Mouse (Mus musculus) megakaryocyte, embryonic 14.5 days (primary cell): ENCODE data around the gene Ap3b1. TPM values are rescaled to one million over a fixed set of nuclear protein-coding genes. Genes with fewer than 3 reads are reported as not detected.

Experiments used
- H3K27me3 ChIP-seq: replicated peaks from 2 replicates; pipeline ENCODE3; 2012; ENCODE audit warnings: inconsistent platforms
- H3K36me3 ChIP-seq: replicated peaks from 2 replicates; pipeline ENCODE3; 2012; ENCODE audit warnings: low read length, inconsistent platforms, mixed read lengths
- H3K4me1 ChIP-seq: 2 replicates; pipeline ENCODE4 v1.6.1; 2012; ENCODE audit warnings: inconsistent platforms
- H3K4me3 ChIP-seq: replicated peaks from 2 replicates; pipeline ENCODE3; 2012; ENCODE audit warnings: moderate library complexity, mild to moderate bottlenecking, inconsistent platforms
- H3K9me3 ChIP-seq: 2 replicates; pipeline ENCODE4 v1.6.1; 2012; ENCODE audit warnings: inconsistent platforms
- FLI1 ChIP-seq: IDR thresholded peaks from 2 replicates; pipeline ENCODE4 v1.6.1; 2012; ENCODE audit warnings: low read length, inconsistent platforms, mixed read lengths
- GATA1 ChIP-seq: IDR thresholded peaks from 3 replicates; pipeline ENCODE4 v1.6.1; 2012; ENCODE audit warnings: mixed read lengths, low read length, inconsistent platforms, borderline replicate concordance
- polyA plus RNA-seq: library from polyadenylated mRNA; stranded (reverse); fragments of >175 nt; gene quantifications from 2 replicates; pipeline ENCODE4 v1.2.3, GENCODE M21; 2012; ENCODE audit warnings: low replicate concordance; ENCODE audit not compliant: insufficient read depth

Gene Ap3b1
- polyA plus RNA-seq, 1 experiment, result 19.0 TPM

GRCm38 (mm10) chr13:94491159-94491558, 132.4 kb downstream of the Ap3b1 start:
- Histone ChIP-seq H3K36me3 (peaks cover 89% of the 10 kb centered on the region), H3K27me3 (no peaks in the 10 kb centered on the region), H3K9me3 (no peaks in the 10 kb centered on the region), H3K4me1 (no peaks in the 10 kb centered on the region), H3K4me3 (no peak overlapping the region)
- TF ChIP-seq FLI1 (no peak), GATA1 (no peak)

GRCm38 (mm10) chr13:94497521-94497920, 138.8 kb downstream of the Ap3b1 start:
- no peak overlapping the region for H3K4me3 ChIP-seq
- H3K36me3 ChIP-seq, result peaks cover 81% of the 10 kb centered on the region
- no peaks in the 10 kb centered on the region for H3K9me3 ChIP-seq
- no peaks in the 10 kb centered on the region for H3K27me3 ChIP-seq
- H3K4me1 ChIP-seq, result peaks cover 2% of the 10 kb centered on the region; the same call in 1 of the 2 replicates
- TF ChIP-seq FLI1, result no peak
- no peak for TF ChIP-seq GATA1

GRCm38 (mm10) chr13:94506411-94506810, 147.7 kb downstream of the Ap3b1 start:
- H3K9me3 ChIP-seq, result no peaks in the 10 kb centered on the region
- H3K36me3 ChIP-seq, result peaks cover 88% of the 10 kb centered on the region
- peaks cover 6% of the 10 kb centered on the region; the same call in 1 of the 2 replicates for H3K4me1 ChIP-seq
- H3K27me3 ChIP-seq, result no peaks in the 10 kb centered on the region
- TF ChIP-seq FLI1 (no peak), GATA1 (no peak)
- H3K4me3 ChIP-seq, result no peak overlapping the region

GRCm38 (mm10) chr13:94508344-94508743, 149.6 kb downstream of the Ap3b1 start:
- no peaks in the 10 kb centered on the region for H3K27me3 ChIP-seq
- H3K4me1 ChIP-seq, result peaks cover 8% of the 10 kb centered on the region; the same call in 1 of the 2 replicates
- H3K36me3 ChIP-seq, result peaks cover 89% of the 10 kb centered on the region
- no peak overlapping the region for H3K4me3 ChIP-seq
- no peaks in the 10 kb centered on the region for H3K9me3 ChIP-seq
- TF ChIP-seq GATA1 (no peak), FLI1 (no peak)

GRCm38 (mm10) chr13:94513157-94513767, 154.5 kb downstream of the Ap3b1 start:
- no peak overlapping the region for H3K4me3 ChIP-seq
- no peak for TF ChIP-seq GATA1
- TF ChIP-seq FLI1, result no peak
- no peaks in the 10 kb centered on the region for H3K9me3 ChIP-seq
- peaks cover 5% of the 10 kb centered on the region; the same call in 1 of the 2 replicates for H3K4me1 ChIP-seq
- H3K27me3 ChIP-seq, result no peaks in the 10 kb centered on the region
- peaks cover 94% of the 10 kb centered on the region for H3K36me3 ChIP-seq

- Histone ChIP-seq H3K4me1 (peaks cover 5% of the 10 kb centered on the region), H3K9me3 (no peaks in the 10 kb centered on the region), H3K4me3 (no peak overlapping the region), H3K27me3 (no peaks in the 10 kb centered on the region), H3K36me3 (peaks cover 94% of the 10 kb centered on the region)
- no peak for TF ChIP-seq GATA1
- no peak for TF ChIP-seq FLI1
Measured at GRCm38 (mm10) chr13:94513898-94514297, 155.1 kb downstream of the Ap3b1 start.

- H3K9me3 ChIP-seq, result no peaks in the 10 kb centered on the region
- peaks cover 94% of the 10 kb centered on the region for H3K36me3 ChIP-seq
- H3K4me3 ChIP-seq, result no peak overlapping the region
- peaks cover 9% of the 10 kb centered on the region for H3K4me1 ChIP-seq
- no peaks in the 10 kb centered on the region for H3K27me3 ChIP-seq
- no peak for TF ChIP-seq GATA1
- no peak for TF ChIP-seq FLI1
Measured at GRCm38 (mm10) chr13:94514992-94515391, 156.2 kb downstream of the Ap3b1 start.

GRCm38 (mm10) chr13:94516532-94516931, 157.8 kb downstream of the Ap3b1 start:
- H3K9me3 ChIP-seq, result no peaks in the 10 kb centered on the region
- TF ChIP-seq FLI1 (no peak), GATA1 (no peak)
- H3K4me1 ChIP-seq, result peaks cover 9% of the 10 kb centered on the region
- H3K4me3 ChIP-seq, result no peak overlapping the region
- H3K36me3 ChIP-seq, result peaks cover 94% of the 10 kb centered on the region
- no peaks in the 10 kb centered on the region for H3K27me3 ChIP-seq

- H3K4me3 ChIP-seq, result no peak overlapping the region
- peaks cover 92% of the 10 kb centered on the region for H3K36me3 ChIP-seq
- H3K9me3 ChIP-seq, result no peaks in the 10 kb centered on the region
- no peak for TF ChIP-seq GATA1
- TF ChIP-seq FLI1, result no peak
- H3K4me1 ChIP-seq, result peaks cover 4% of the 10 kb centered on the region; the same call in 1 of the 2 replicates
- no peaks in the 10 kb centered on the region for H3K27me3 ChIP-seq
Measured at GRCm38 (mm10) chr13:94518176-94518575, 159.4 kb downstream of the Ap3b1 start.

- TF ChIP-seq GATA1, result no peak
- Histone ChIP-seq H3K4me1 (peaks cover 4% of the 10 kb centered on the region; the same call in 1 of the 2 replicates), H3K27me3 (no peaks in the 10 kb centered on the region), H3K4me3 (no peak overlapping the region), H3K9me3 (no peaks in the 10 kb centered on the region), H3K36me3 (peaks cover 86% of the 10 kb centered on the region)
Measured at GRCm38 (mm10) chr13:94519276-94519675, 160.5 kb downstream of the Ap3b1 start.
